Mouse (Mus musculus) cerebral cortex, adult 2 months (tissue): ENCODE measurements around the gene Gpsm3.

ENCODE experiments used
- WGBS: fragments of 180-500 bp; shearing (Covaris S2); methylation state at CpG from one replicate; pipeline ENCODE4 v1.1.7; 2018; 5-methylcytosine and 5-hydroxymethylcytosine counted together

The Gpsm3 gene

DNA sequence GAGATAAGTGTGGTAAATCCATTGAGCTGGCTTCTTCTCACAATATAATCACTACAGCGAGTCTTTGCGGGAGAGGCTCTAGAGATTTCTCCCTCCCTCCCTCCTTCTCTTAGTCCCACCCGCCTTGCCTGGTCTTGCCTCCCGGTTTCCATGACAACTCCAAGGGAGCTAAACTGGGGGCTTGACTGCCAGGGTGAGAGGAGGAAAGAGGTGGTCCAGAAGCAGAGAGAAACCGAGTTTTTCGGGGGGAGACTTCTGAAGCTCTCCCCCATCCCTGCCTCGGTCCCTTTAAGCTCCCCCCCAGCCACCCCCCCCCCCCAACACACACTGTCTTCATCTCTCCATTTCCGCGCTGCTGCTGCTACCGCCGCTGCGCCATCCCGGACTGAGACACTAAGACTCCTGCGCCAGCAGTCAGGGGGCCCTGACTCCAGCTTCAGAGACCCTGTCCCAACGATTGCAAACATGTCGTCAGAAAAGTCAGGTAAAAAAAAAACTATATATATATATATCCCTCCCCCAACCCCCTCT, 39.7 kb downstream of the Gpsm3 start, which contains the start of gene Prrt1:
TSS of gene Prrt1 (plus strand) at position 313 of the 531 bp plus-strand sequence.
- 14% methylated on average over 16 of the region's 16 CpGs for WGBS

GRCm38 (mm10) chr17:34629796-34630603, 40.4 kb downstream of the Gpsm3 start:
- WGBS, result 24% methylated on average over 12 of the region's 12 CpGs

- 4% methylated on average over 48 of the region's 48 CpGs for WGBS
Measured at GRCm38 (mm10) chr17:34630761-34631301, 41.2 kb downstream of the Gpsm3 start.

- WGBS, result 24% methylated on average over 12 of the region's 12 CpGs
Measured at GRCm38 (mm10) chr17:34631647-34632046, 42.0 kb downstream of the Gpsm3 start.

GRCm38 (mm10) chr17:34632261-34632691, 42.7 kb downstream of the Gpsm3 start:
- 4% methylated on average over 26 of the region's 26 CpGs for WGBS

DNA sequence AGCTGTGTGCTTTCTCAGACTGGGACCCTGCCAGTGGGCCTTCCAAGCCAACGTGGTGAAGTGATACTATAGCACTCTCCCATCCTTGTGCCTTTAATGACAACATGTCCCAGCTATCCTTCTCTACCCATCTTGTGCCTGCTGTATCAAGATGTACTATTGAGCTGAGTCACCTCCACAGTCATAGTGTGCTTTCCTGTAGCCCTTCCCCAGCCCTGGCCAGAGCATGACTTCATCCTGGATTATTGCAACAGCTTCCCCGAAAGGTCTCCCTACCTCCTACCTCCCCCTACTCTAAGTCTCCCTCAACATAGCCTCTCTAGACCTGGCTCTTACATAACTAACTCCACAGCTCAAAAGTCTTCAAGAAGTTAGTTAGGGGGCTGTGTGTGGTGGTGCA, 46.1 kb downstream of the Gpsm3 start:
- WGBS, result 55% methylated on average over 2 of the region's 2 CpGs

DNA sequence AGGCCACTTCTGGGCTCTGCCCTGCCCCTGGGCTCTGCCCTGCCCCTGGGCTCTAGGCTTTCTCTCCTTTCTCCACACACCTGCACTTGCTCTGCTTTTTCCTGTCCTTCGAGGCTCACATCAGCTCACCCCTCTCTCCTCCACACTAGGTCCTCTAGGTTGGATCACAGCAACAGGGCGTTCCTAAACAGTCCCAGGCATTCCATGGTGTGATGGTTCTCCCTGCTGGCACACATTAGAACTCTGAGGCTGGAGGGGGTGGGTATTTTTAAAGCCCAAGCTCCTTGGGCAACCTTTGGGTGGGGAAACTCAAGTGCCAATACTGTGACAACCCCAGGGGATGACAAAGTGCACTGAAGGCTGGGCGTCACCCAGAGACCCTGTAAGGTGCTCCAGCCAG, 47.9 kb downstream of the Gpsm3 start:
- 60% methylated on average over 3 of the region's 3 CpGs for WGBS

DNA sequence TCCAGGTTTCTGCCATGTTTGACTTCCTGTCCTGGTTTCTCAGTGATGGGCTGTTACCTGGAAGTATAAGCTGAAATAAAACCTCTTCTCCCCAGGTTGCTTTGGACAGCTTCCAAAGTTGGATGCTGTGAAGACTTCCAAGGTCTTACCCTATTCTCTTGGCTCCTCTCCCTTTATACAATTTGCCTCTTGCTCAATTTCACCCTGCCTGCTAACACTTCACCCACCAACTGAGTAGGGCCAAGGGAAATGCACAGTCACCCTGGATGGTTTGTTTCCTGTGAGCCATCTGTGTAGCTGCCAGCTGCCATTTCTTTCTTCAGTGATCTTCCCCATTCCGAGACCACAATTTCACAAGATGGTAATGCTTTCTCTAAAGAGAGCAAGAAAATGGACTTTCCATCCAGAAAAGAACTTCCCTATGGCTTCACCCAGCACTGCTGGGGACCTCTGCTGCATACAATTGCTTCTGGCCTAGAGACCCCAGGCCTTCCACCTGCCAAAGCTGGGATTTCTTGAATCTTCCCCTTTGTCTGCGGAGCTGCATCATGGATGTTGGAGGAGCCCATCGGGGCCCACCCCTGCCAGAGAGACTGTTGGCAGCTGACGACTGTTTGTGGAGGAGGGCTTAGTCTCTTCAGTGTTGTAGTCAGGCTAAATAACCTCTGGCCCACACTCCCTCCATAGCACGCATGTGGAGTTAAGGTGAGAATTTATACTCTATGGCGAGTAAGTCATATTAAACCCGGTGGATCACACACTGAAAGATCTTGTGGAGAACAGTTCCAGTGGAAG, 50.1 kb downstream of the Gpsm3 start:
- WGBS, result 78% methylated on average over 7 of the region's 7 CpGs

DNA sequence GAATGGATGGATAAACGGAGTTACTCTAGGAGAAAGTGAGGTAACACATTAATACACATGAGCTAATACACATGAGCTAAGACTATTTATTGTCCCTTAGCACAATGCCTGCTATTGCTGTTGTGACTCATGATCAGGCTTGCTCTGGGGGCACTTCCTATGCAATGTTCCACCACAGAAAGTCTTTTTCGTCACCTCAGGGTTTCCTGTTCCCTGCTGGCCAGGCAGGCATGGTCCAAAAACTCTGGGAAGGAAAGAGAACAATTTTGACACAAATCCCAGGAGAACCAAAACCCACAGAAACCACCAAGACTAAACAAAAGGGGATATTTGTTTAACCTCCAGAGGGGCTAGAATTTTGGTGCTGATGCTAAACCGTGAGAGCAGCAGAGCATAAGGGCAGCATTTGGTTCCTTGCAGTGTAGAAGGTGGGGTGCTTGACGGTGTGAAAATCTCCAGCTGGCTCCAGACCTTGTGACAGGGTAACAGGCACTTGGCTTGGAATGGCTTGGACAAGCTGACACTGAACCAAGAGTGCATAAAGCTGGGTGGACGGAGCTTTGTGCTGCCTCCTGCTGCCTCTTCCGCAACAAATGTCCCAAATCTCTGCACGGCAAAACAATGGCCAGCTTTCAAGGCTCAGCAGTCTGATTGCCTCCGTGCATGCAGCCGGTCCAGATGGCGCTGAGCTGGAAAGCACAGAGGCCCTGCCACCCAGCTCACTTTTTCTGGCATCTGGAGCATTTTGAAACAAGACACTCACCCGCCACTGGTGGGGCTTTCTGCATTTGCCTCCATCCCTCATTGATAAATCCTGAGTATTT, 51.4 kb downstream of the Gpsm3 start:
- WGBS, result 15% methylated on average over 11 of the region's 11 CpGs
